14 mouse cellular contexts compared by ENCODE assay signal in genomic region chr5:116288183-116288582, GRCm38 (mm10). TPM values are rescaled to one million over a fixed set of nuclear protein-coding genes. Genes with fewer than 3 reads are reported as not detected.
DNase-seq lines count a peak whose midpoint lies in the region; ATAC-seq lines count a peak whose summit lies in the region.
"Had no signal": no experiment of that assay in that cellular context is flagged by ENCODE, and none has a peak within 500 bp of the region (broad histone marks: within the 10 kb centered on the region; RNA-seq: fewer than 3 reads in every experiment).

No protein-coding gene starts in this region.

- H3K4me1 ChIP-seq in hindbrain, embryonic 15.5 days (replicated peaks) = peaks cover 27% of the 10 kb centered on the region
- peaks cover 49% of the 10 kb centered on the region for H3K4me1 ChIP-seq in neural tube, embryonic 13.5 days (replicated peaks)
- H3K4me1 ChIP-seq in liver, embryonic 12.5 days = peaks cover 17% of the 10 kb centered on the region
- H3K4me1 ChIP-seq in forebrain, embryonic 14.5 days (ENCODE audit: control insufficient read depth, insufficient read depth, low read length) = peaks cover 17% of the 10 kb centered on the region; the same call in 1 of the 2 replicates
- H3K4me1 ChIP-seq: liver, embryonic 13.5 days had no signal

- 43% methylated on average over 10 of the region's 10 CpGs for WGBS in hindbrain, embryonic 15.5 days
- WGBS in neural tube, embryonic 13.5 days = 49% methylated on average over 10 of the region's 10 CpGs
- WGBS in liver, embryonic 12.5 days (ENCODE audit: insufficient replicate concordance) = 50% methylated on average over 10 of the region's 10 CpGs
- WGBS in forebrain, embryonic 14.5 days = 33% methylated on average over 10 of the region's 10 CpGs

- no peaks in the 10 kb centered on the region for H3K9me3 ChIP-seq in hindbrain, embryonic 15.5 days
- H3K9me3 ChIP-seq in neural tube, embryonic 13.5 days = no peaks in the 10 kb centered on the region
- H3K9me3 ChIP-seq in liver, embryonic 12.5 days (replicated peaks) = no peaks in the 10 kb centered on the region
- H3K9me3 ChIP-seq in forebrain, embryonic 14.5 days (replicated peaks; ENCODE audit: control insufficient read depth, low read length) = no peaks in the 10 kb centered on the region
- H3K9me3 ChIP-seq: liver, embryonic 13.5 days had no signal

- peak overlapping the region; percentile 22; the same call in 1 of the 2 replicates for H3K4me2 ChIP-seq in hindbrain, embryonic 15.5 days
- H3K4me2 ChIP-seq in neural tube, embryonic 13.5 days = peak overlapping the region; percentile 45; the same call in 1 of the 2 replicates
- no peak overlapping the region for H3K4me2 ChIP-seq in liver, embryonic 12.5 days
- no peak overlapping the region for H3K4me2 ChIP-seq in forebrain, embryonic 14.5 days (ENCODE audit: low read length)

- H3K27me3 ChIP-seq in hindbrain, embryonic 15.5 days = no peaks in the 10 kb centered on the region
- peaks cover 5% of the 10 kb centered on the region; the same call in 1 of the 2 replicates for H3K27me3 ChIP-seq in neural tube, embryonic 13.5 days
- H3K27me3 ChIP-seq in liver, embryonic 12.5 days (replicated peaks) = no peaks in the 10 kb centered on the region; the same call in 1 of the 2 replicates
- peaks cover 12% of the 10 kb centered on the region for H3K27me3 ChIP-seq in forebrain, embryonic 14.5 days (replicated peaks; ENCODE audit: control insufficient read depth, insufficient read depth, low read length)
- H3K27me3 ChIP-seq: liver, embryonic 13.5 days had no signal

- H3K36me3 ChIP-seq in hindbrain, embryonic 15.5 days = no peaks in the 10 kb centered on the region
- no peaks in the 10 kb centered on the region for H3K36me3 ChIP-seq in neural tube, embryonic 13.5 days
- no peaks in the 10 kb centered on the region for H3K36me3 ChIP-seq in liver, embryonic 12.5 days
- no peaks in the 10 kb centered on the region for H3K36me3 ChIP-seq in forebrain, embryonic 14.5 days (ENCODE audit: control insufficient read depth, insufficient read depth, low read length)
- H3K36me3 ChIP-seq: liver, embryonic 13.5 days had no signal

- H3K4me3 ChIP-seq in hindbrain, embryonic 15.5 days = no peak overlapping the region
- no peak overlapping the region for H3K4me3 ChIP-seq in neural tube, embryonic 13.5 days
- H3K4me3 ChIP-seq in liver, embryonic 12.5 days = no peak overlapping the region
- H3K4me3 ChIP-seq in forebrain, embryonic 14.5 days (ENCODE audit: low read depth, low read length) = no peak overlapping the region
- H3K4me3 ChIP-seq: left cerebral cortex, adult 2 months had no signal

- no peak overlapping the region for H3K27ac ChIP-seq in hindbrain, embryonic 15.5 days (replicated peaks)
- H3K27ac ChIP-seq in neural tube, embryonic 13.5 days (replicated peaks) = no peak overlapping the region
- H3K27ac ChIP-seq in liver, embryonic 12.5 days = no peak overlapping the region
- no peak overlapping the region for H3K27ac ChIP-seq in forebrain, embryonic 14.5 days (ENCODE audit: low read depth, low read length)
- H3K27ac ChIP-seq: left cerebral cortex, adult 2 months; liver, embryonic 13.5 days had no signal

- DNase-seq in kidney, adult 9 months = peak; percentile 20
- DNase-seq in kidney, adult 18-20 months = no peak
- peak; percentile 70 for DNase-seq in ZHBTc4 (ENCODE audit: low read depth, low spot score)
- no peak for DNase-seq in forebrain, embryonic 14.5 days (ENCODE audit: low spot score)
- DNase-seq in left cerebral cortex, adult 18-20 months (ENCODE audit: low spot score in 2 of 2) = no peak
- DNase-seq: cerebellum, adult 8-10 months; right cerebral cortex, adult 18-20 months had no signal

- no peak overlapping the region for H3K9ac ChIP-seq in hindbrain, embryonic 15.5 days
- H3K9ac ChIP-seq in neural tube, embryonic 13.5 days = no peak overlapping the region
- H3K9ac ChIP-seq in liver, embryonic 12.5 days = no peak overlapping the region
- H3K9ac ChIP-seq in forebrain, embryonic 14.5 days (ENCODE audit: low read length) = no peak overlapping the region
- H3K9ac ChIP-seq: forebrain, postnatal 0 days; liver, embryonic 13.5 days had no signal

- no peak for ATAC-seq in hindbrain, embryonic 15.5 days (ENCODE audit: low FRiP score, low read depth)
- ATAC-seq in neural tube, embryonic 13.5 days (ENCODE audit: low read depth) = no peak
- ATAC-seq in liver, embryonic 12.5 days = no peak
- no peak for ATAC-seq in forebrain, embryonic 14.5 days

RNA-seq across cellular contexts. Expression of gene Ccdc60, which starts 0.6 kb away (rescaled TPM):
- polyA plus RNA-seq in hindbrain, embryonic 15.5 days (2015; fragmentation: Nextera tagmentation; extraction: Ambion mirVana) = 2.5 and 2.8 TPM in 2 replicates
- polyA plus RNA-seq in neural tube, embryonic 13.5 days (2015; fragmentation: Nextera tagmentation; extraction: Ambion mirVana) = 0.82 and 1.0 TPM in 2 replicates
- polyA plus RNA-seq in liver, embryonic 12.5 days (2016; fragmentation: Nextera tagmentation; extraction: Ambion mirVana) = 0.10 TPM in 1 of 2 replicates, not detected in the other
- 0.89 and 1.1 TPM in 2 replicates for polyA plus RNA-seq in forebrain, embryonic 14.5 days (2014; fragmentation: Nextera tagmentation; extraction: Ambion mirVana)
- total RNA-seq in left cerebral cortex, adult 18-20 months (2021) = under 1 TPM in 1 of 2 experiments, not detected in 1; 0.23 TPM
- total RNA-seq: heart, postnatal 36 days had no signal

Comparison
In these comparisons a context has a peak if more than half of its experiments do, and no peak if none do; other contexts are left out.
1. DNase-seq: peak in kidney, adult 9 months (single experiment) and ZHBTc4 (single experiment); none in kidney, adult 18-20 months (single experiment), forebrain, embryonic 14.5 days (single experiment) and left cerebral cortex, adult 18-20 months (0 of 2).
2. H3K4me2 ChIP-seq: peak in hindbrain, embryonic 15.5 days (single experiment) and neural tube, embryonic 13.5 days (single experiment); none in liver, embryonic 12.5 days (single experiment) and forebrain, embryonic 14.5 days (single experiment).